Mouse (Mus musculus) intestine, postnatal 0 days (tissue): Measurements from ENCODE around the gene Rasgrf2. TPM values are rescaled to one million over a fixed set of nuclear protein-coding genes. Genes with fewer than 3 reads are reported as not detected.

Source experiments
- ATAC-seq: fragments of 200-750 bp; cut with Nextera tagmentation; 2 replicates; pipeline ENCODE4 v1.8.0; 2017; ENCODE audit warnings: mild to moderate bottlenecking, moderate TSS enrichment, moderate library complexity
- H3K27ac ChIP-seq: fragments of 300-500 bp; sonication (generic); 2 replicates; pipeline ENCODE4 v1.5.1; 2014; ENCODE audit warnings: mild to moderate bottlenecking, low read depth, low read length, moderate library complexity
- H3K27me3 ChIP-seq: fragments of 300-500 bp; sonication (generic); replicated peaks from 2 replicates; pipeline ENCODE4 v1.6.1; 2014; ENCODE audit warnings: low read length, mixed read lengths; ENCODE audit not compliant: control insufficient read depth, insufficient read depth
- H3K36me3 ChIP-seq: fragments of 300-500 bp; sonication (generic); 2 replicates; pipeline ENCODE4 v1.6.1; 2014; ENCODE audit warnings: mild to moderate bottlenecking, moderate library complexity; ENCODE audit not compliant: control insufficient read depth, insufficient read depth
- H3K4me1 ChIP-seq: fragments of 300-500 bp; sonication (generic); replicated peaks from 2 replicates; pipeline ENCODE4 v1.6.1; 2014; ENCODE audit warnings: antibody characterized with exemption, low read length, mixed read lengths; ENCODE audit not compliant: control insufficient read depth, insufficient read depth
- H3K4me2 ChIP-seq: fragments of 300-500 bp; sonication (generic); replicated peaks from 2 replicates; pipeline ENCODE4 v1.6.1; 2014; ENCODE audit warnings: low read depth, mild to moderate bottlenecking, moderate library complexity
- H3K4me3 ChIP-seq: fragments of 300-500 bp; sonication (generic); 2 replicates; pipeline ENCODE4 v1.5.1; 2014; ENCODE audit warnings: low read depth, low read length
- H3K9ac ChIP-seq: fragments of 300-500 bp; sonication (generic); 2 replicates; pipeline ENCODE4 v1.6.1; 2014; ENCODE audit warnings: mild to moderate bottlenecking, low read depth, low read length
- H3K9me3 ChIP-seq: fragments of 300-500 bp; sonication (generic); 2 replicates; pipeline ENCODE4 v1.6.1; 2016; ENCODE audit warnings: mixed run types; ENCODE audit not compliant: control insufficient read depth
- CTCF ChIP-seq: sonication (generic); IDR thresholded peaks from 2 replicates; pipeline ENCODE4 v1.5.1; 2016; ENCODE audit warnings: low read depth, mild to moderate bottlenecking, control low read depth, antibody characterized with exemption, moderate library complexity
- WGBS: fragments of 180-500 bp; shearing (Covaris S2); extraction: QIAGEN DNeasy Blood & Tissue Kit; methylation state at CpG from one replicate; pipeline ENCODE4 v1.1.7; 2014; 5-methylcytosine and 5-hydroxymethylcytosine counted together
- polyA plus RNA-seq: library from polyadenylated mRNA; unstranded; fragments of >200 nt; fragmentation: Nextera tagmentation; extraction: Ambion mirVana; gene quantifications from 2 replicates; pipeline ENCODE4 v1.2.1, GENCODE M21; 2015

The Rasgrf2 gene
- polyA plus RNA-seq, 1 experiment from 2014 or later = 2.9 TPM

DNA sequence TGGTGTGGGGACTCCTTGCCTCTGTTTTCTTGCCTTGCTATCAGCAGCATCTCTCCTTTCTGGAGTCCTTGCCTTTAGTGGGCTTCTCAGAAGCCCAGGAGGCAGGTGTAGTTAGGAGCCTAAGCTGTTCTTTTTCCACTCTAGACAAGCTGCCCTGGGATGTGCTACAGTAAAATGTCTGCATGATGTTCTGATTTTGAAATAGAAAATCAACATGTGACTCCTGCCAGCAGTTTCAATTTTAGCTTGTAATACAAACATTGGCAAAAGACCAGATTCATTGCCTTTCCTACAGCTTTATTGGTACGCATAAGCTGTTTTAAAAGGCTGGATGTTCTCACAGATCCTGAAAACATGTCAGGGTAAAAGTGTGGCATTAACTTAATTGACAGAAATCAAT, 176.3 kb downstream of the Rasgrf2 start:
- no peak for ATAC-seq
- no peaks in the 10 kb centered on the region for H3K9me3 ChIP-seq
- no peak overlapping the region for H3K4me2 ChIP-seq
- no peak overlapping the region for H3K9ac ChIP-seq
- TF ChIP-seq CTCF = no peak
- H3K27me3 ChIP-seq = no peaks in the 10 kb centered on the region
- no peak overlapping the region for H3K4me3 ChIP-seq
- H3K36me3 ChIP-seq = no peaks in the 10 kb centered on the region
- no peak overlapping the region for H3K27ac ChIP-seq
- H3K4me1 ChIP-seq = no peaks in the 10 kb centered on the region
- 62% methylated on average over 1 of the region's 1 CpGs for WGBS

DNA sequence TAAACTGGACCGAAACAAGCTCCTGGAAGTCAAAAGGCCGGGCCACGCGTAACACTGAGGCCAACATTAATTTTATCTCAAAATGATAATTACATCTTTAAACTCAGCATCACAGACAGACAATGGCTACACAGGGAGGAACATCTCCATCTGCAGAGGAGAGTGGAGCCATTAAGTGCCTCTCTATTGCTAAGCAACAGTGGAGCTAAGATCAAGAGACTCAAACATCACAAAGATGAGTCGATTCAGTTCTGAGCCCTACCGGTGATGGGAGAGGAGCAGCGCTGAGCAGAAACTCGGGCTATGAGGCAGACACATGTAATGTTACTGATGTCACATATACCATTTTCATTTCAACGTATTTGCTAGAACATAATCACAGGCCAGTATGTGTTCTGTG, 191.3 kb downstream of the Rasgrf2 start:
- TF ChIP-seq CTCF = no peak
- Histone ChIP-seq H3K36me3 (no peaks in the 10 kb centered on the region), H3K9me3 (no peaks in the 10 kb centered on the region), H3K4me1 (no peaks in the 10 kb centered on the region), H3K27me3 (no peaks in the 10 kb centered on the region), H3K4me2 (no peak overlapping the region), H3K4me3 (no peak overlapping the region), H3K9ac (no peak overlapping the region), H3K27ac (no peak overlapping the region)
- ATAC-seq = no peak
- 81% methylated on average over 9 of the region's 9 CpGs for WGBS

DNA sequence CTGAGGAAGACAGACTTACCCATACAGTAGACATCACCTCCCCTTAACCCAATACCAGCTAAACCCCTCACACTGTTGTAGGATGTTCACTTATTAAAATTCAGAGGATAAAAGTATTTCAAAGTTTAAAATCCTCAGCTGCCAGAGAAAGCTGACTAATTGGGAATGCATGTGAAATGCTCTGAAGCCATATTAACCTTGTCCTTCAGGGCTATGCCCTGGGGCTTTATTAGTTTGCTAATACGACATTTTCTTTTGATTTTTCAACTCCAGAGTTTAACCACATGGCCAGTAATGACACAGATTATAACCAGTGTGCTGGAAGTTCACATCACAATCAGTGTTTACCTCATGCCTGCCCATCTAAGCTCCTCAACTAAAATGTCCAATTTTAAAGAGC, 192.6 kb downstream of the Rasgrf2 start:
- H3K4me2 ChIP-seq = no peak overlapping the region
- no peak for ATAC-seq
- no peak overlapping the region for H3K9ac ChIP-seq
- H3K4me1 ChIP-seq = no peaks in the 10 kb centered on the region
- no peaks in the 10 kb centered on the region for H3K9me3 ChIP-seq
- 69% methylated on average over 1 of the region's 1 CpGs for WGBS
- no peaks in the 10 kb centered on the region for H3K27me3 ChIP-seq
- no peak for TF ChIP-seq CTCF
- no peak overlapping the region for H3K4me3 ChIP-seq
- no peak overlapping the region for H3K27ac ChIP-seq
- no peaks in the 10 kb centered on the region for H3K36me3 ChIP-seq

DNA sequence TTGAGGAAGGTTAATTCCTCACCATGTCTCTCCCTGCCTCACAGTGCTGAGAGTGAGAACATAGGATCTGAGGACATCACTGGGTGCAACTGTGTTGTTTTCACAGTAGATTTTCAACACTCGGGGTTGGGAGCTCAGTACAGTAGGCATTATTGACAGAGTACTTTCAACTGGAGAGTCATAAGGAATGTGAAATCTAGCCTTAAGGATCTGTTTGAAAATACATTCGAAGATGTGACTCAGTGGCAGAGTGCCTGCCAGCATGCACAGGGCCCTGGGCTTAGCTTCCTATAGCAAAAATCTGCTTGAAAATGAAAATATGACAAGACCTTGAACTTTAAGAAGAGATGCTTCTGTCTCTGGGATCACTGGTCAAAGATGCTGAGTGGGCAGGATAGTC, 194.2 kb downstream of the Rasgrf2 start:
- no peak for ATAC-seq
- no peak for TF ChIP-seq CTCF
- WGBS = 77% methylated on average over 2 of the region's 2 CpGs
- Histone ChIP-seq H3K9ac (no peak overlapping the region), H3K4me1 (no peaks in the 10 kb centered on the region), H3K9me3 (no peaks in the 10 kb centered on the region), H3K4me2 (no peak overlapping the region), H3K4me3 (no peak overlapping the region), H3K36me3 (no peaks in the 10 kb centered on the region), H3K27ac (no peak overlapping the region), H3K27me3 (no peaks in the 10 kb centered on the region)

DNA sequence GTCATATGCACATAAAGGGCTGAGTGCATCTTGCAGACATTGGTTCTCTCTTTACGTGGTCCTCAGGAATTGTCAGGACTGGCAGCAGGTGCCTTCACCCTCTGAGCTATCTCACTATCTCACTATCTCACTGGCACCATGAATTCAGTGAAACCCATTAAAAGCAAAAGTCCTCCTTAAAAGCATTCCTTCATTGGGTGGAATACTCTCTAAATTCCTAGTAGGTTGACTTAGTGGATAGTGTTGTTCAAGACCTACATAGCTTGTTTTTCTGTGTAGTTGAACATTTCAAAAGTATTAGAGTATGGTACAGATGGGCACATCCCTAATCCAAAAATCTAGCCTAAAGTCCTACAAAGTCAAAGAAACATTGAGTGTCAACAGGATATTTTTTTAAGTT, 199.3 kb downstream of the Rasgrf2 start:
- H3K36me3 ChIP-seq = no peaks in the 10 kb centered on the region
- no peak overlapping the region for H3K27ac ChIP-seq
- WGBS = 91% methylated on average over 1 of the region's 1 CpGs
- no peaks in the 10 kb centered on the region; the same call in 1 of the 2 replicates for H3K4me1 ChIP-seq
- no peak for ATAC-seq
- no peaks in the 10 kb centered on the region for H3K27me3 ChIP-seq
- no peaks in the 10 kb centered on the region for H3K9me3 ChIP-seq
- TF ChIP-seq CTCF = no peak
- no peak overlapping the region for H3K4me3 ChIP-seq
- H3K9ac ChIP-seq = no peak overlapping the region
- no peak overlapping the region for H3K4me2 ChIP-seq

DNA sequence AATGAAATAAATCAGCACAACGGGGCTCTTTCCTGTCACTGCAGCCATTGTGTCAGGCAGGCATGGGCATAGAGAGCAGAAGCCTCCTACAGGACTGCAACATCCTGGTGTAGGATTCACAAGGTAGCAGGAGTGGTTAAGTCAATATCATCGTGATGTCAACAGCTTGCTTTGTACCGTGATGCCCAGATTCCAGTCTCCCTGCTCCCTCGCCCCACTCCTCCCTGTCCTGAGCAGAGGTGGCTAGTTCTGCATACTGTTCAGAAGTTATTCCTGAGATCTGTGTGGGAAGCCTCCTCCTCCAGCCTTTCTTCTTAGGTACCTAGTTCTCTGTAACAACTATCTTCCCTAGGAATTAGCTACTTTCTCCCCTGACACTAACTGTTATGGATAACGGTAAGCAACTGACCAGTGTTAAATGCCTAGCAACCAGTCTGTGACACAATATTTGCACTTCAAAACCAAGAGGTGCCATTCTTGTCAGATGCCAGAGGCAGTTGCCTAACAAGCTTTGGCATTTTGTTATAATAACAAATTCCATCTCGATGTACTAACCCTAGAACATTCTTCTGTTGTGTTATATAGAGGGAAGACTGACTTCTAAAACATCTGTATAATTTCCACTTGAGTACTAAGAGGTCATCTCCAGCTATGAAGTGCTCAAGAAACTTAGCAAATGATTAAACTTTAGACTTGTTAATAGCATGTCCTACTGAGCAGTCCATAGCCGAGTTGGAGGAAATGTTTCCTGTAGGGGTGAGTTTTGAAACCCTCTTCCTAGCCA, 201.3 kb downstream of the Rasgrf2 start:
- ATAC-seq = no peak

More for the DNA sequence above, 201.3 kb downstream of the Rasgrf2 start:
- Histone ChIP-seq H3K36me3 (no peaks in the 10 kb centered on the region), H3K4me2 (no peak overlapping the region), H3K4me3 (no peak overlapping the region), H3K4me1 (no peaks in the 10 kb centered on the region; the same call in 1 of the 2 replicates), H3K27ac (no peak overlapping the region), H3K9me3 (no peaks in the 10 kb centered on the region), H3K27me3 (no peaks in the 10 kb centered on the region), H3K9ac (no peak overlapping the region)
- 52% methylated on average over 7 of the region's 7 CpGs for WGBS
- TF ChIP-seq CTCF = no peak
